ENCODE assay signal across 14 mouse cellular contexts in genomic region chr11:60709481-60710465, GRCm38 (mm10). TPM values are rescaled to one million over a fixed set of nuclear protein-coding genes. Genes with fewer than 3 reads are reported as not detected.
DNase-seq lines count a peak whose midpoint lies in the region; ATAC-seq and TF ChIP-seq lines count a peak whose summit lies in the region.
"Had no signal": no experiment of that assay in that cellular context is flagged by ENCODE, and none has a peak within 500 bp of the region (broad histone marks: within the 10 kb centered on the region; RNA-seq: fewer than 3 reads in every experiment).

No protein-coding gene starts in this region.

- ATAC-seq in heart, embryonic 12.5 days (ENCODE audit: insufficient number of reproducible peaks, low FRiP score): no peak
- ATAC-seq: midbrain, embryonic 16.5 days had no signal

- no peaks in the 10 kb centered on the region for H3K27me3 ChIP-seq in heart, embryonic 12.5 days (replicated peaks)
- no peaks in the 10 kb centered on the region for H3K27me3 ChIP-seq in liver, adult 2 months (ENCODE audit: control insufficient read depth, insufficient read depth, low read length)
- H3K27me3 ChIP-seq: CH12.LX had no signal

- WGBS in heart, embryonic 12.5 days: 93% methylated on average over 45 of the region's 45 CpGs
- WGBS in liver, adult 2 months: 95% methylated on average over 45 of the region's 45 CpGs

- no peaks in the 10 kb centered on the region for H3K9me3 ChIP-seq in heart, embryonic 12.5 days (replicated peaks)

- peak; percentile 1 for DNase-seq in adrenal gland, adult 2 months
- DNase-seq in adrenal gland, adult 18-20 months (ENCODE audit: low spot score in 2 of 2): no peak
- peak; percentile 2 to 3 for DNase-seq in heart, adult 18-20 months
- peak; percentile 55 for DNase-seq in liver, adult 2 months (ENCODE audit: extremely low read depth, low read depth, low spot score)
- DNase-seq in liver: no peak
- DNase-seq in thymus, postnatal 4 days: peak; percentile 7
- no peak for DNase-seq in thymus, postnatal 10 days (ENCODE audit: low spot score in 2 of 2)
- DNase-seq: embryo, embryonic 11 days; kidney, postnatal 25 days; thymus, postnatal 36 days had no signal

- no peak for TF ChIP-seq POLR2A in liver, adult 2 months (IDR thresholded peaks at IDR 0.05; ENCODE audit: extremely low read depth, insufficient read depth, low read length)

- peaks cover 8% of the 10 kb centered on the region; the same call in 1 of the 2 replicates for H3K4me1 ChIP-seq in heart, embryonic 12.5 days (replicated peaks)
- peaks cover 6% of the 10 kb centered on the region; the same call in 1 of the 2 replicates for H3K4me1 ChIP-seq in liver, adult 2 months (ENCODE audit: control insufficient read depth, insufficient read depth, low read length)

- no peak overlapping the region for H3K9ac ChIP-seq in heart, embryonic 12.5 days
- H3K9ac ChIP-seq in liver, adult 2 months (ENCODE audit: low read depth, low read length): no peak overlapping the region

- H3K4me3 ChIP-seq in heart, embryonic 12.5 days: no peak overlapping the region
- H3K4me3 ChIP-seq in liver, adult 2 months (ENCODE audit: insufficient read depth, low read depth, low read length): no peak overlapping the region
- H3K4me3 ChIP-seq: left cerebral cortex, adult 2 months had no signal

- H3K4me2 ChIP-seq in heart, embryonic 12.5 days: no peak overlapping the region

- H3K36me3 ChIP-seq in heart, embryonic 12.5 days: peaks cover 100% of the 10 kb centered on the region
- H3K36me3 ChIP-seq in liver, adult 2 months (ENCODE audit: control insufficient read depth, insufficient read depth, low read length): peaks cover 8% of the 10 kb centered on the region; the same call in 1 of the 2 replicates

- H3K79me2 ChIP-seq in liver, adult 2 months (ENCODE audit: control insufficient read depth, insufficient read depth, low read length): no peaks in the 10 kb centered on the region

- no peak overlapping the region for H3K27ac ChIP-seq in heart, embryonic 12.5 days (ENCODE audit: poor library complexity, severe bottlenecking)
- no peak overlapping the region for H3K27ac ChIP-seq in liver, adult 2 months (replicated peaks; ENCODE audit: insufficient read depth, low read depth, low read length)
- H3K27ac ChIP-seq: left cerebral cortex, adult 2 months had no signal

- TF ChIP-seq CTCF in liver, adult 2 months (IDR thresholded peaks at IDR 0.05; ENCODE audit: low read depth, low read length): no peak

RNA-seq across cellular contexts. Expression of gene Llgl1, which starts 10.2 kb away (rescaled TPM):
- total RNA-seq in adrenal gland, adult 2 months (2021): 10 to 100 TPM; 19.5 to 26.5 TPM
- 59.4 and 62.5 TPM in 2 replicates for polyA plus RNA-seq in adrenal gland, adult 2 months (2012; rRNA removed)
- 10 to 100 TPM; 19.2 to 22.6 TPM for total RNA-seq in adrenal gland, adult 18-20 months (2021)
- total RNA-seq in heart, adult 18-20 months (2021): 10 to 100 TPM; 10.4 to 10.8 TPM
- polyA plus RNA-seq in heart, embryonic 12.5 days (2016; fragmentation: Nextera tagmentation; extraction: Ambion mirVana): 46.6 and 47.5 TPM in 2 replicates
- 2.7 and 3.8 TPM in 2 replicates for total RNA-seq in liver, adult 2 months (2014; rRNA removed)
- polyA plus RNA-seq in liver, adult 2 months (2012; rRNA removed): 8.9 and 11.5 TPM in 2 replicates

RNA-seq across cellular contexts. Expression of gene Flii, which starts 17.3 kb away (rescaled TPM):
- 100 to 1,000 TPM; 149 to 186 TPM for total RNA-seq in adrenal gland, adult 2 months (2021)
- polyA plus RNA-seq in adrenal gland, adult 2 months (2012; rRNA removed): 271 and 327 TPM in 2 replicates
- total RNA-seq in adrenal gland, adult 18-20 months (2021): 100 to 1,000 TPM; 145 to 174 TPM
- total RNA-seq in heart, adult 18-20 months (2021): 100 to 1,000 TPM; 124 to 129 TPM
- polyA plus RNA-seq in heart, embryonic 12.5 days (2016; fragmentation: Nextera tagmentation; extraction: Ambion mirVana): 87.6 and 91.6 TPM in 2 replicates
- 33.4 and 35.1 TPM in 2 replicates for total RNA-seq in liver, adult 2 months (2014; rRNA removed)
- 82.7 and 86.7 TPM in 2 replicates for polyA plus RNA-seq in liver, adult 2 months (2012; rRNA removed)

RNA-seq across cellular contexts. Expression of gene Mief2, which starts 18.4 kb away (rescaled TPM):
- 10 to 100 TPM; 26.0 to 41.6 TPM for total RNA-seq in adrenal gland, adult 2 months (2021)
- polyA plus RNA-seq in adrenal gland, adult 2 months (2012; rRNA removed): 47.2 and 50.1 TPM in 2 replicates
- 10 to 100 TPM; 27.0 to 32.3 TPM for total RNA-seq in adrenal gland, adult 18-20 months (2021)
- total RNA-seq in heart, adult 18-20 months (2021): 10 to 100 TPM; 30.5 to 34.2 TPM
- polyA plus RNA-seq in heart, embryonic 12.5 days (2016; fragmentation: Nextera tagmentation; extraction: Ambion mirVana): 18.5 and 20.8 TPM in 2 replicates
- total RNA-seq in liver, adult 2 months (2014; rRNA removed): 10.7 and 13.1 TPM in 2 replicates
- polyA plus RNA-seq in liver, adult 2 months (2012; rRNA removed): 20.3 and 26.3 TPM in 2 replicates

Comparison
In these comparisons a context has a peak if more than half of its experiments do, and no peak if none do; other contexts are left out.
1. DNase-seq: peak in adrenal gland, adult 2 months (single experiment), heart, adult 18-20 months (2 of 2), liver, adult 2 months (single experiment) and thymus, postnatal 4 days (single experiment); none in adrenal gland, adult 18-20 months (0 of 2), liver (single experiment) and thymus, postnatal 10 days (0 of 2).